Mouse (Mus musculus) CH12.LX (cell line): Measurements from ENCODE around the gene Dusp2. TPM values are rescaled to one million over a fixed set of nuclear protein-coding genes. Genes with fewer than 3 reads are reported as not detected.

ENCODE experiments used
- DNase-seq: peaks from one replicate; pipeline ENCODE4 v3.0.0-alpha.2; 2013; ENCODE audit errors: extremely low read depth
- H3K27ac ChIP-seq: 2 replicates; pipeline ENCODE4 v1.5.1; 2012; ENCODE audit warnings: low read depth, mild to moderate bottlenecking, control low read depth, moderate library complexity; ENCODE audit not compliant: insufficient read depth
- H3K27me3 ChIP-seq: replicated peaks from 2 replicates; pipeline ENCODE3; 2012; ENCODE audit warnings: inconsistent platforms
- H3K36me3 ChIP-seq, 2 experiments: replicated peaks in 1 of 2; 2 replicates each; pipeline versions ENCODE3 to v1.6.1; 2012; ENCODE audit warnings: inconsistent platforms in 1 of 2, low read length in 1 of 2, mild to moderate bottlenecking in 1 of 2, mixed read lengths in 1 of 2, moderate library complexity in 1 of 2; ENCODE audit not compliant: control insufficient read depth in 1 of 2, insufficient read depth in 1 of 2
- H3K4me1 ChIP-seq, 2 experiments: 2 replicates each; pipeline ENCODE4 v1.6.1; 2012; ENCODE audit warnings: inconsistent platforms in 1 of 2, moderate library complexity in 1 of 2; ENCODE audit not compliant: insufficient read depth in 2 of 2, control insufficient read depth in 1 of 2
- H3K4me2 ChIP-seq: 2 replicates; pipeline ENCODE4 v1.6.1; 2012; ENCODE audit warnings: low read depth, mild to moderate bottlenecking, control low read depth; ENCODE audit not compliant: poor library complexity, insufficient read depth, severe bottlenecking
- H3K4me3 ChIP-seq, 3 experiments: fragments of 150-350 bp in 1 of 3; sonication (generic) in 1 of 3; replicated peaks in 1 of 3; 2 replicates each; pipeline versions ENCODE3 to v1.5.1; 2011 to 2012; ENCODE audit warnings: low read depth in 2 of 3, low read length in 2 of 3, mild to moderate bottlenecking in 2 of 3, moderate library complexity in 2 of 3, control low read depth in 1 of 3, improper control_type of control experiment in 1 of 3, inconsistent platforms in 1 of 3, mixed read lengths in 1 of 3; ENCODE audit not compliant: poor library complexity in 1 of 3
- H3K79me2 ChIP-seq: replicated peaks from 2 replicates; pipeline ENCODE4 v1.6.1; 2012; ENCODE audit warnings: mild to moderate bottlenecking, moderate library complexity; ENCODE audit not compliant: control insufficient read depth, poor library complexity, insufficient read depth, severe bottlenecking; ENCODE audit errors: extremely low read depth
- H3K9ac ChIP-seq: 2 replicates; pipeline ENCODE4 v1.6.1; 2012; ENCODE audit warnings: low read depth, mild to moderate bottlenecking, control low read depth, moderate library complexity; ENCODE audit not compliant: insufficient read depth
- H3K9me3 ChIP-seq: replicated peaks from 2 replicates; pipeline ENCODE3; 2012; ENCODE audit warnings: low read length, inconsistent platforms, mixed read lengths
- BHLHE40 ChIP-seq: IDR thresholded peaks from 2 replicates; pipeline ENCODE4 v1.6.1; 2011; ENCODE audit warnings: mild to moderate bottlenecking, low read depth, low read length, improper control_type of control experiment
- CHD2 ChIP-seq: IDR thresholded peaks from 2 replicates; pipeline ENCODE4 v1.6.1; 2011; ENCODE audit warnings: low read length, improper control_type of control experiment
- CTCF ChIP-seq, 2 experiments: IDR thresholded peaks in 1 of 2; conservative IDR thresholded peaks in 1 of 2; 2 replicates each; pipeline ENCODE4 v1.5.1; 2011 to 2012; ENCODE audit warnings: low read depth in 2 of 2, low read length in 2 of 2, improper control_type of control experiment in 1 of 2, inconsistent platforms in 1 of 2, mild to moderate bottlenecking in 1 of 2, moderate library complexity in 1 of 2
- E2F4 ChIP-seq: IDR thresholded peaks from 2 replicates; pipeline ENCODE4 v1.6.1; 2011; ENCODE audit warnings: low read depth, low read length, improper control_type of control experiment; ENCODE audit not compliant: insufficient replicate concordance
- ETS1 ChIP-seq: conservative IDR thresholded peaks from 2 replicates; pipeline ENCODE4 v1.6.1; 2012; ENCODE audit warnings: low read depth, mild to moderate bottlenecking, inconsistent platforms, low read length, improper control_type of control experiment, moderate library complexity
- MAFK ChIP-seq: IDR thresholded peaks from 2 replicates; pipeline ENCODE4 v1.6.1; 2011; ENCODE audit warnings: low read length, improper control_type of control experiment; ENCODE audit not compliant: insufficient replicate concordance
- MAX ChIP-seq: IDR thresholded peaks from 2 replicates; pipeline ENCODE4 v1.6.1; 2011; ENCODE audit warnings: low read length, improper control_type of control experiment
- MYC ChIP-seq: IDR thresholded peaks from 2 replicates; pipeline ENCODE4 v1.6.1; 2011; ENCODE audit warnings: low read depth, mild to moderate bottlenecking, improper control_type of control experiment, low read length
- POLR2A ChIP-seq: IDR thresholded peaks from 2 replicates; pipeline ENCODE4 v1.6.1; 2011; ENCODE audit warnings: low read depth, mild to moderate bottlenecking, improper control_type of control experiment, low read length
- POLR2AphosphoS2 ChIP-seq: IDR thresholded peaks from 2 replicates; pipeline ENCODE4 v1.6.1; 2011; ENCODE audit warnings: low read depth, low read length, improper control_type of control experiment
- RAD21 ChIP-seq: IDR thresholded peaks from 2 replicates; pipeline ENCODE4 v1.6.1; 2011; ENCODE audit warnings: low read depth, mild to moderate bottlenecking, low read length, improper control_type of control experiment, moderate library complexity
- RCOR1 ChIP-seq: conservative IDR thresholded peaks from 2 replicates; pipeline ENCODE4 v1.6.1; 2012; ENCODE audit warnings: low read depth, mild to moderate bottlenecking, inconsistent platforms, low read length, improper control_type of control experiment
- SMC3 ChIP-seq: IDR thresholded peaks from 2 replicates; pipeline ENCODE4 v1.6.1; 2011; ENCODE audit warnings: low read depth, low read length, improper control_type of control experiment
- USF1 ChIP-seq: IDR thresholded peaks from 2 replicates; pipeline ENCODE4 v1.6.1; 2014; ENCODE audit warnings: low read depth, mild to moderate bottlenecking, inconsistent platforms, low read length, improper control_type of control experiment
- ZKSCAN1 ChIP-seq: IDR thresholded peaks from 2 replicates; pipeline ENCODE4 v1.6.1; 2012; ENCODE audit warnings: low read depth, inconsistent platforms, low read length, improper control_type of control experiment, borderline replicate concordance
- dilution Hi-C: fragments of 300-500 bp; cut with MboI; formaldehyde crosslinking; loops from 2 replicates; pipeline ENCODE4 v1.14.3; 2020; ENCODE audit warnings: low sequenced_read_pairs; ENCODE audit not compliant: extremely low pct_unique_long_range_greater_than_20kb, extremely low pct_ligation_motif_present
- in situ Hi-C: fragments of 300-500 bp; cut with MboI; formaldehyde crosslinking; loops from 3 replicates; pipeline ENCODE4 v1.14.3; 2019; ENCODE audit warnings: low sequenced_read_pairs, low pct_ligation_motif_present, low pct_unique_long_range_greater_than_20kb, mixed read lengths
- polyA plus RNA-seq: library from polyadenylated mRNA; unstranded; fragments of >175 nt; gene quantifications from 2 replicates; pipeline ENCODE4 v1.2.1, GENCODE M21; 2012; ENCODE audit warnings: low read depth; ENCODE audit not compliant: insufficient read length
- total RNA-seq, 2 experiments: library from RNA; depleted of rRNA; stranded (reverse); fragments of 300-350 nt in 1 of 2; fragments of >200 nt in 1 of 2; gene quantifications; 2 replicates each; pipeline ENCODE4 v1.2.3; 2012 to 2014

Dusp2 gene
- total and polyA plus RNA-seq, 3 experiments = 57.8 to 107 (median 81.5) TPM

DNA sequence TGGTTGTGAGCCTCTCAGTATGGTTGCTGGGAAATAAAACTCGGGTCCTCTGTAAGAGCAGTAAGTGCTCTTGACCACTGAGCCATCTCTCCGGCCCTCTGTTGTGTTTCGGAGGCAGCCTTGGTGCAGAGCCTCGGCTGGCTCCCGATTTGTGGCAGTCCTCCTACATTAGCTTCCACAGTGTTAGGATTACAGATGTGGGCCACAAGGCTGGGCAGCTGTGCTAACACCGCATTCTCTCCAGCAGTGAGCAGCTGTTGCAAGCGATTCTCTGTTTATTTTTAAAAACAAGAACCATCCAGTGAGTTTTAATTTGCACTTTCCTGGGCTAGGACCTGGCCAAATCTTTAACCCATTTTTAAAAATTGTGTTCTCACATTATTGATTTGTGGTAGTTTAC is 47.9 kb downstream of the Dusp2 start:
- H3K36me3 ChIP-seq = no peaks in the 10 kb centered on the region
- H3K4me1 ChIP-seq = peaks cover 0 to 2% of the 10 kb centered on the region in 2 experiments; a peak in 1 of 4 replicates
- peaks cover 45% of the 10 kb centered on the region for H3K27me3 ChIP-seq
- TF ChIP-seq RAD21 = no peak
- no peak for TF ChIP-seq ZKSCAN1
- no peak for TF ChIP-seq MAFK
- TF ChIP-seq CHD2 = no peak
- TF ChIP-seq E2F4 = no peak
- no peak for TF ChIP-seq MAX
- TF ChIP-seq ETS1 = no peak
- TF ChIP-seq POLR2A = no peak
- no peak for TF ChIP-seq CTCF (conservative IDR thresholded peaks at IDR 0.05 in 1 of 2, IDR thresholded peaks at IDR 0.05 in 1 of 2; ENCODE audit: low read depth in 2 of 2, low read length in 2 of 2)
- TF ChIP-seq MYC = no peak
- TF ChIP-seq SMC3 = no peak
- TF ChIP-seq BHLHE40 = no peak
- TF ChIP-seq RCOR1 = no peak
- no peak for TF ChIP-seq POLR2AphosphoS2
- TF ChIP-seq USF1 = no peak
- in situ Hi-C loops (no loop called here), dilution Hi-C loops (no loop called here)
- H3K4me3 ChIP-seq = no peak overlapping the region
- H3K79me2 ChIP-seq = no peaks in the 10 kb centered on the region
- H3K4me2 ChIP-seq = no peak overlapping the region
- H3K9ac ChIP-seq = no peak overlapping the region
- no peak overlapping the region for H3K27ac ChIP-seq
- no peaks in the 10 kb centered on the region for H3K9me3 ChIP-seq
- DNase-seq = no peak

DNA sequence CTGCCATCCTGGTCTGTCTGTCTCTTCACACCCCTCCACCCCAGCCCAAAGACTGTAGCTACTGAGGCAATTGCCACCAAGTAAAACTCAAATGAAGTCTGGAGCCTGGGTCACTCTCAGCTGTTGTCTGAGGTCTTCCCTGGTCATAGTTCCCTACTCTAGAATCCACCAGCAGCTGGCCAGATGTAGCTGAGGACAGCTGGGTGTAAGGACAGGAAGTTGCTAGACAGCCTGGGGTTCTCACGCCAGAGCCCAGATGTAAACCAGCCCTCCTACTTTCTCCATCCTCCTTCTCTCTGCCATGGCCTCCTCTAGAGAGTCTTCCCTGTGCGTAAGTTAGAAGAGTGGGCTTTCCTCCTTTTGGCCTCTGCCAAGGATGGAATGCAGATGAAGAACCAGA is 51.6 kb downstream of the Dusp2 start:
- no peak overlapping the region for H3K27ac ChIP-seq
- no peaks in the 10 kb centered on the region for H3K36me3 ChIP-seq
- no peak for TF ChIP-seq POLR2AphosphoS2
- DNase-seq = no peak
- dilution Hi-C loops (no loop called here), in situ Hi-C loops (no loop called here)
- H3K4me3 ChIP-seq = no peak overlapping the region
- H3K4me2 ChIP-seq = no peak overlapping the region
- no peak overlapping the region for H3K9ac ChIP-seq
- H3K9me3 ChIP-seq = no peaks in the 10 kb centered on the region
- peaks cover 26% of the 10 kb centered on the region for H3K27me3 ChIP-seq
- peaks cover 0 to 2% of the 10 kb centered on the region in 2 experiments; a peak in 1 of 4 replicates for H3K4me1 ChIP-seq
- H3K79me2 ChIP-seq = no peaks in the 10 kb centered on the region

Other genes starting within 250 kb of the Dusp2 start
- 55.3 and 56.0 TPM in 2 replicates for gene Ncaph, start 202.2 kb upstream of the Dusp2 start, total RNA-seq (2012; rRNA removed)
- 74.1 and 86.6 TPM in 2 replicates for gene Ncaph, start 202.2 kb upstream of the Dusp2 start, total RNA-seq (2014; rRNA removed)
- 53.4 and 58.2 TPM in 2 replicates for gene Ncaph, start 202.2 kb upstream of the Dusp2 start, polyA plus RNA-seq
- gene Itpripl1, start 192.7 kb upstream of the Dusp2 start, total RNA-seq (2012; rRNA removed) = 27.5 and 30.6 TPM in 2 replicates
- 15.8 and 19.7 TPM in 2 replicates for gene Itpripl1, start 192.7 kb upstream of the Dusp2 start, total RNA-seq (2014; rRNA removed)
- gene Itpripl1, start 192.7 kb upstream of the Dusp2 start, polyA plus RNA-seq = 21.4 and 23.4 TPM in 2 replicates
- gene 1810024B03Rik, start 127.9 kb upstream of the Dusp2 start, total RNA-seq (2012; rRNA removed) = 0.93 and 1.3 TPM in 2 replicates
- gene 1810024B03Rik, start 127.9 kb upstream of the Dusp2 start, total RNA-seq (2014; rRNA removed) = 0.63 and 1.2 TPM in 2 replicates
- 0.77 and 0.94 TPM in 2 replicates for gene 1810024B03Rik, start 127.9 kb upstream of the Dusp2 start, polyA plus RNA-seq
- 90.3 and 99.0 TPM in 2 replicates for gene Snrnp200, start 127.8 kb upstream of the Dusp2 start, total RNA-seq (2012; rRNA removed)
- 74.3 and 75.1 TPM in 2 replicates for gene Snrnp200, start 127.8 kb upstream of the Dusp2 start, total RNA-seq (2014; rRNA removed)
- 100 and 102 TPM in 2 replicates for gene Snrnp200, start 127.8 kb upstream of the Dusp2 start, polyA plus RNA-seq
- 72.1 and 79.0 TPM in 2 replicates for gene Ciao1, start 88.3 kb upstream of the Dusp2 start, total RNA-seq (2012; rRNA removed)
- 58.3 and 60.9 TPM in 2 replicates for gene Ciao1, start 88.3 kb upstream of the Dusp2 start, total RNA-seq (2014; rRNA removed)
- 74.3 and 74.5 TPM in 2 replicates for gene Ciao1, start 88.3 kb upstream of the Dusp2 start, polyA plus RNA-seq
- gene Tmem127, start 88.3 kb upstream of the Dusp2 start, total RNA-seq (2012; rRNA removed) = 11.5 and 12.0 TPM in 2 replicates
- gene Tmem127, start 88.3 kb upstream of the Dusp2 start, total RNA-seq (2014; rRNA removed) = 12.3 and 15.8 TPM in 2 replicates
- 11.4 and 11.9 TPM in 2 replicates for gene Tmem127, start 88.3 kb upstream of the Dusp2 start, polyA plus RNA-seq
- 69.0 and 71.4 TPM in 2 replicates for gene Stard7, start 65.9 kb upstream of the Dusp2 start, total RNA-seq (2012; rRNA removed)
- gene Stard7, start 65.9 kb upstream of the Dusp2 start, total RNA-seq (2014; rRNA removed) = 122 and 135 TPM in 2 replicates
- gene Stard7, start 65.9 kb upstream of the Dusp2 start, polyA plus RNA-seq = 66.8 and 80.6 TPM in 2 replicates
- 0.08 TPM in 1 of 2 replicates, not detected in the other for gene Astl, start 2.5 kb downstream of the Dusp2 start, total RNA-seq (2012; rRNA removed)
- not detected in 2 replicates for gene Astl, start 2.5 kb downstream of the Dusp2 start, total RNA-seq (2014; rRNA removed)
- gene Astl, start 2.5 kb downstream of the Dusp2 start, polyA plus RNA-seq = not detected in 2 replicates
- gene Adra2b, start 27.0 kb downstream of the Dusp2 start, total RNA-seq (2012; rRNA removed) = not detected in 2 replicates
- 0.08 TPM in 1 of 2 replicates, not detected in the other for gene Adra2b, start 27.0 kb downstream of the Dusp2 start, total RNA-seq (2014; rRNA removed)
- gene Adra2b, start 27.0 kb downstream of the Dusp2 start, polyA plus RNA-seq = 0.05 TPM in 1 of 2 replicates, not detected in the other
- 0.17 and 0.21 TPM in 2 replicates for gene Gpat2, start 89.0 kb downstream of the Dusp2 start, total RNA-seq (2012; rRNA removed)
- gene Gpat2, start 89.0 kb downstream of the Dusp2 start, total RNA-seq (2014; rRNA removed) = 0.19 TPM in 2 replicates
- gene Gpat2, start 89.0 kb downstream of the Dusp2 start, polyA plus RNA-seq = 0.45 and 0.63 TPM in 2 replicates
- 8.6 and 9.9 TPM in 2 replicates for gene Fahd2a, start 108.4 kb downstream of the Dusp2 start, total RNA-seq (2012; rRNA removed)
- 6.6 and 8.1 TPM in 2 replicates for gene Fahd2a, start 108.4 kb downstream of the Dusp2 start, total RNA-seq (2014; rRNA removed)
- 4.5 and 5.2 TPM in 2 replicates for gene Fahd2a, start 108.4 kb downstream of the Dusp2 start, polyA plus RNA-seq
- gene Kcnip3, start 185.9 kb downstream of the Dusp2 start, total RNA-seq (2012; rRNA removed) = not detected in 2 replicates
- not detected in 2 replicates for gene Kcnip3, start 185.9 kb downstream of the Dusp2 start, total RNA-seq (2014; rRNA removed)
- not detected in 2 replicates for gene Kcnip3, start 185.9 kb downstream of the Dusp2 start, polyA plus RNA-seq
- not detected in 2 replicates for gene Prom2, start 205.3 kb downstream of the Dusp2 start, total RNA-seq (2012; rRNA removed)
- gene Prom2, start 205.3 kb downstream of the Dusp2 start, total RNA-seq (2014; rRNA removed) = not detected in 2 replicates
- not detected in 2 replicates for gene Prom2, start 205.3 kb downstream of the Dusp2 start, polyA plus RNA-seq